Mouse (Mus musculus): ENCODE results near the gene Treh. TPM values are rescaled to one million over a fixed set of nuclear protein-coding genes. Genes with fewer than 3 reads are reported as not detected.

Gene Treh
- total RNA-seq, 2 experiments from 2014 or later, result not detected

- no peak for ATAC-seq (replicated peaks; ENCODE audit: low FRiP score, low TSS enrichment, poor library complexity, severe bottlenecking)
These were observed 1.6 kb upstream of the Treh start for GRCm38 (mm10) chr9:44671416-44671815.

GRCm38 (mm10) chr9:44672291-44672865 is 655 bp upstream of the Treh start:
- ATAC-seq (replicated peaks; ENCODE audit: low FRiP score, low TSS enrichment, poor library complexity, severe bottlenecking), result no peak

GRCm38 (mm10) chr9:44678288-44678871 is 5.3 kb downstream of the Treh start:
- ATAC-seq (replicated peaks; ENCODE audit: low FRiP score, low TSS enrichment, poor library complexity, severe bottlenecking), result no peak

- no peak for ATAC-seq (replicated peaks; ENCODE audit: low FRiP score, low TSS enrichment, poor library complexity, severe bottlenecking)
These were observed 6.5 kb downstream of the Treh start for GRCm38 (mm10) chr9:44679565-44679964.

- ATAC-seq (replicated peaks; ENCODE audit: low FRiP score, low TSS enrichment, poor library complexity, severe bottlenecking), result no peak
These were observed 10.0 kb downstream of the Treh start for GRCm38 (mm10) chr9:44683046-44683445.

- peak; percentile 56 for ATAC-seq (replicated peaks; ENCODE audit: low FRiP score, low TSS enrichment, poor library complexity, severe bottlenecking)
These were observed 12.6 kb downstream of the Treh start for GRCm38 (mm10) chr9:44685346-44686330.

GRCm38 (mm10) chr9:44686638-44687037 is 13.6 kb downstream of the Treh start:
- ATAC-seq (replicated peaks; ENCODE audit: low FRiP score, low TSS enrichment, poor library complexity, severe bottlenecking), result no peak

- ATAC-seq (replicated peaks; ENCODE audit: low FRiP score, low TSS enrichment, poor library complexity, severe bottlenecking), result no peak
These were observed 15.0 kb downstream of the Treh start for GRCm38 (mm10) chr9:44688013-44688412.

GRCm38 (mm10) chr9:44690641-44691040 is 17.6 kb downstream of the Treh start:
- peak; percentile 68 for ATAC-seq (replicated peaks; ENCODE audit: low FRiP score, low TSS enrichment, poor library complexity, severe bottlenecking)

GRCm38 (mm10) chr9:44691671-44692520 is 18.9 kb downstream of the Treh start:
- no peak for ATAC-seq (replicated peaks; ENCODE audit: low FRiP score, low TSS enrichment, poor library complexity, severe bottlenecking)

- ATAC-seq (replicated peaks; ENCODE audit: low FRiP score, low TSS enrichment, poor library complexity, severe bottlenecking), result no peak
These were observed 20.0 kb downstream of the Treh start for GRCm38 (mm10) chr9:44693071-44693470.

- ATAC-seq (replicated peaks; ENCODE audit: low FRiP score, low TSS enrichment, poor library complexity, severe bottlenecking), result no peak
These were observed 24.8 kb downstream of the Treh start for GRCm38 (mm10) chr9:44697866-44698265.

GRCm38 (mm10) chr9:44699196-44699595 is 26.2 kb downstream of the Treh start:
- ATAC-seq (replicated peaks; ENCODE audit: low FRiP score, low TSS enrichment, poor library complexity, severe bottlenecking), result no peak

- no peak for ATAC-seq (replicated peaks; ENCODE audit: low FRiP score, low TSS enrichment, poor library complexity, severe bottlenecking)
These were observed 26.7 kb downstream of the Treh start for GRCm38 (mm10) chr9:44699730-44700129.

GRCm38 (mm10) chr9:44707749-44708428 is 34.9 kb downstream of the Treh start:
- 0 out of 2 replicates have a peak, but pooled peaks have one; percentile 3 for ATAC-seq (replicated peaks; ENCODE audit: low FRiP score, low TSS enrichment, poor library complexity, severe bottlenecking)

- peak; percentile 73 for ATAC-seq (replicated peaks; ENCODE audit: low FRiP score, low TSS enrichment, poor library complexity, severe bottlenecking)
These were observed 35.4 kb downstream of the Treh start for GRCm38 (mm10) chr9:44708429-44708765.

GRCm38 (mm10) chr9:44708925-44709324 is 35.9 kb downstream of the Treh start:
- ATAC-seq (replicated peaks; ENCODE audit: low FRiP score, low TSS enrichment, poor library complexity, severe bottlenecking), result no peak

- no peak for ATAC-seq (replicated peaks; ENCODE audit: low FRiP score, low TSS enrichment, poor library complexity, severe bottlenecking)
These were observed 36.6 kb downstream of the Treh start for GRCm38 (mm10) chr9:44709600-44709999.

- no peak for ATAC-seq (replicated peaks; ENCODE audit: low FRiP score, low TSS enrichment, poor library complexity, severe bottlenecking)
These were observed 37.2 kb downstream of the Treh start for GRCm38 (mm10) chr9:44710213-44710612.

Measured in megakaryocyte-erythroid progenitor cell, adult 5-6 weeks (primary cell).